Mouse (Mus musculus): ENCODE data around the gene Tmbim1.
"Not testable (repeated sequence)": the region's sequence is repeated elsewhere in the genome, so short reads cannot be mapped to it uniquely, and the experiment has no call there.

Tmbim1 gene

GRCm38 (mm10) chr1:74326916-74327315, 21.5 kb upstream of the Tmbim1 start:
- not testable (repeated sequence) for DNase-seq (ENCODE audit: low read depth, low spot score)

GRCm38 (mm10) chr1:74321396-74321795, 16.0 kb upstream of the Tmbim1 start:
- DNase-seq (ENCODE audit: low read depth, low spot score) = no peak

GRCm38 (mm10) chr1:74318711-74319110, 13.3 kb upstream of the Tmbim1 start:
- no peak for DNase-seq (ENCODE audit: low read depth, low spot score)

GRCm38 (mm10) chr1:74316114-74316827, 10.8 kb upstream of the Tmbim1 start:
- no peak for DNase-seq (ENCODE audit: low read depth, low spot score)

GRCm38 (mm10) chr1:74314796-74315195, 9.4 kb upstream of the Tmbim1 start:
- no peak for DNase-seq (ENCODE audit: low read depth, low spot score)

GRCm38 (mm10) chr1:74313049-74313692, 7.7 kb upstream of the Tmbim1 start:
- DNase-seq (ENCODE audit: low read depth, low spot score) = peak; percentile 79

GRCm38 (mm10) chr1:74309767-74310166, 4.3 kb upstream of the Tmbim1 start:
- DNase-seq (ENCODE audit: low read depth, low spot score) = no peak

GRCm38 (mm10) chr1:74308001-74308964, 2.9 kb upstream of the Tmbim1 start:
- DNase-seq (ENCODE audit: low read depth, low spot score) = no peak

- no peak for DNase-seq (ENCODE audit: low read depth, low spot score)
Measured at GRCm38 (mm10) chr1:74307146-74307545, 1.7 kb upstream of the Tmbim1 start.

GRCm38 (mm10) chr1:74304946-74305345, 476 bp downstream of the Tmbim1 start:
- no peak for DNase-seq (ENCODE audit: low read depth, low spot score)

- DNase-seq (ENCODE audit: low read depth, low spot score) = no peak
Measured at GRCm38 (mm10) chr1:74304339-74304790, 1.1 kb downstream of the Tmbim1 start.

GRCm38 (mm10) chr1:74303509-74304338, 1.7 kb downstream of the Tmbim1 start:
- no peak for DNase-seq (ENCODE audit: low read depth, low spot score)

GRCm38 (mm10) chr1:74302835-74303234, 2.6 kb downstream of the Tmbim1 start:
- DNase-seq (ENCODE audit: low read depth, low spot score) = no peak

GRCm38 (mm10) chr1:74302229-74302628, 3.2 kb downstream of the Tmbim1 start:
- no peak for DNase-seq (ENCODE audit: low read depth, low spot score)

GRCm38 (mm10) chr1:74300347-74301110, 4.9 kb downstream of the Tmbim1 start:
- no peak for DNase-seq (ENCODE audit: low read depth, low spot score)

- no peak for DNase-seq (ENCODE audit: low read depth, low spot score)
Measured at GRCm38 (mm10) chr1:74298996-74299395, 6.4 kb downstream of the Tmbim1 start.

- no peak for DNase-seq (ENCODE audit: low read depth, low spot score)
Measured at GRCm38 (mm10) chr1:74298157-74298750, 7.2 kb downstream of the Tmbim1 start.

- DNase-seq (ENCODE audit: low read depth, low spot score) = no peak
Measured at GRCm38 (mm10) chr1:74297269-74297668, 8.2 kb downstream of the Tmbim1 start.

- DNase-seq (ENCODE audit: low read depth, low spot score) = no peak
Measured at GRCm38 (mm10) chr1:74296477-74296876, 8.9 kb downstream of the Tmbim1 start.
